Mouse (Mus musculus) lung, adult 2 months (tissue): Measurements from ENCODE around the gene Zbtb34.

Source experiments
- CTCF ChIP-seq: fragments of 200-500 bp; IDR thresholded peaks from 2 replicates; pipeline ENCODE4 v1.5.1; 2011; ENCODE audit warnings: mild to moderate bottlenecking, low read length, control low read depth; ENCODE audit not compliant: insufficient read depth
- POLR2A ChIP-seq: fragments of 200-500 bp; IDR thresholded peaks from 2 replicates; pipeline ENCODE4 v1.6.1; 2011; ENCODE audit warnings: low read depth, mild to moderate bottlenecking, control low read depth, low read length, borderline replicate concordance; ENCODE audit errors: extremely low read depth

GRCm38 (mm10) chr2:33399091-33399490, 32.0 kb downstream of the Zbtb34 start:
- no peak for TF ChIP-seq CTCF
- TF ChIP-seq POLR2A = no peak
